Mouse (Mus musculus) right cerebral cortex, postnatal 25 days (tissue): Measurements from ENCODE around the gene Ptprm.

Source experiments
- DNase-seq: peaks from one replicate; pipeline ENCODE4 v3.0.0; 2022

Ptprm gene

DNA sequence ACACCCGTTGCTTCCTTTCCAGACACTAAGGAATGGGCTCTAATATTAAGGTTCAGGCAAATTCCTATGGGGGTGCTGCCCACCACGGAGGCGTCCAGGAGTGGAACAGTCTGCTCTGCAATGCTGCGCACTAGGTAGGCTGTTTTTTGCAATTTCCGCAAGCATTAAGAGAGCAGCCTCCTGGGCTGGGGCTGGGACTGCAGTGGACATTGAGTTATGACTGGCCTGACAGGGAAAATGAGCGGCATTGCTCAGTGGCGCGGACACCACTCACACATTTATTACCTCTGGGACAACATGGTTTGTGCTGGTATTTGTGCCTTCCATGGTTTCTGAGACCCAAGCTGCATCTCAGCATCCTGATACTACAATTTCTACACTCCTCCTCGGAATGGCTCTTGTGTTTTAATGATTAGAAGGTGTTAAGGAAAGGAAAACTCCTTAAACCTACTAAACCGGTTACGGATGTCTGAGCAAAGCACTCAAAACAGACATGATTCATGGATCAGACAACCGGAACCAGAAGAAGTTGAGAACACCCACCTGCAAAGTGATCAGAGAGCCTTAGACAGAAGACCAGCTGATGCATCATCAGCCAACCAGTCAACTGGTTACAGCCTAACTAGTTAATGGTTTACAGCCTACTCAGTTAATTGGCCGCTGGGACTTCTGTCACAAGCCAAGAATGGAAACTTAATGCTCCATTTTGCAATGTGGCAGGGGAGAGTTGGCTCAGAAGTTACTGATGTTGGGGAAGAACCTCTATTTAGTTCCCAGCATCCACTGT, 76.9 kb downstream of the Ptprm start:
- no peak for DNase-seq

DNA sequence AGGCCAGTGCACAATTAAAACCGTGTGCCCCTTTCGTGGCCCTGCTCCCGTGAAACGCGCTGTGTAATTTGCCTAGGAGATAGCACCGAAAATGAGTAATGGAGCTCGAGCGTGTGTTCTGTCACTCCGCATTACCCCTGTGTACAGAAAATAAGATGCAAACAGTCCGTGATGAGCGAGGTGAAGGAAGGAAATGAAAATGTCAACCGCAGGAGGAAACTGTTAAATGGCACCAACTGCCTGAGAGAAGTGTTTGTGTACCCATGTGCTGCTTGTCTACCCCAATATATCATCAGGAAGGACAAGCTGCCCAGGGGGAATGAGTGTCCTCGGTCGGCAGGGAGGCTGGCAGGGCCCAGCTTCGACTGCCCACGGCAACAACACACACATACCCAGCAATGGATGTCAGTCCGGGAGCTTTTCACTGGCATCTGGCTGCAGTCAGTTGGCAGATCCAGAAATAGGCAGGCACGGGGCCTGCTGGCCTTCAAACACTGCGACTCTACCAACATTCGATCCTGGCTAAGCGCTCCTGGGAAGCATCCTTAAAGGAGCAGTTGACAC, 79.6 kb downstream of the Ptprm start:
- DNase-seq: peak; percentile 21

DNA sequence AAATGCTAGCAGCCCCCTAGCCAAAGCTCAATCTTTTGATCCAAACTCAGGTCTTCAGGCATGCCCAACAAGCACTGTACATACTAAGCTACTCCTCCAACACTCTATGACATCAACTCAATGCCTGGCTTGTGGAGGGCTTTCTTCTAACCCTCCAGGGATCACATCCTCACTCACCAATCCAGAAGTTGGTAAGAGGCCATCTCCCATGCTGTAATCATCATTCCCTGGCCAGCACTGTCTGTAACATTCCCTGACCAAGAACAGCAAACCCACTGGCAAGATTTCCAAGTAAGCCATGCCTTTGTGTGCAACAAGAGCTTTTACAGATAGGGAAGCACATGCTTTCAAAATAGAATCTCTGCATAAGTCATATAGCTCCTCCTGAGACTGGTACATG, 81.3 kb downstream of the Ptprm start:
- DNase-seq: no peak

DNA sequence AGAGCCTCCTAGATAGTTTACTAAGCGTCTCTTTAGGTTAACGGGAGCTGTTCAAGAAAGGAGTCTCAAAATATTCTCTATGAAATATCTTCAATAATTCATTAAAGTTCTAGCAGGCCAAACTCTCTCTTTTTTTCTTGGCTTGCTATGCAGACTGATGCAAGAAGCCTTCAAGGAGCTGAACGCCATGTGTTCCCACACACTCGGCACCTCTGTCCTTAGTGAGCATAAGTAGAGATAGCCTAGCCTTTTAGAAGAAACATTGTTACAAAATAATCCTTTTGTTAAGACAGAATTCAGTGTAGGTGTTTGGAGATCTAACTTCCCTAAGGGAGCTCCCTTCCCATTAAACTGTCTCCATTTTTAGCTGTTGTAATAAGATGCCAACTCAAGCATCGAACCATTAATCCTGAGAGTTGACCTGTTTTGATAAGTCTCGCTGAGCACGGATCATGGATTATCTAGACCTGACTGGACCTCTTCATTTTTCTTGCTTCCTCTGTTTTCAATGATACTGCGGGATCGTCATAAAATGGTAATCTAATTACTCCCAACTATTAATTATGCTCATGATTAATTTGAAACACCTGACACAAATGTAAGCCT, 85.7 kb downstream of the Ptprm start:
- no peak for DNase-seq

DNA sequence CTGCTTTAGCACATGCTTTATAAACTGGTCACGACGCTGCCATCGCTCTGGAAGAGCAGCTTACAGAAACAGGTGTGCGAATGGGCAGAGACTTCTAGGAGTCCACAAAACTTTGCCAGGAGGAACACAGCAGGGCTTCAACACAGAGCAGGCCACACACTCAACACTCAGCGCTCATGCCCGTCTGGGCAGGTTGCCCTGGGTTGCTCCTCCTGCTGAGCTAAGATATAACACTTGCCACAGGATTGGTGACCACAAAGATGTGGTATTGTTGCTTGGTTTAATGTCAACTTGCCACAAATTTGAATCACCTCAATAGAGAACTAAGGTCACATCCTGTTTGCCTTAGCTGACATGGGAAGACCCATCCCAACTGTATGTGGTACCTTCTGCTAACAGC, 88.0 kb downstream of the Ptprm start:
- DNase-seq: no peak

DNA sequence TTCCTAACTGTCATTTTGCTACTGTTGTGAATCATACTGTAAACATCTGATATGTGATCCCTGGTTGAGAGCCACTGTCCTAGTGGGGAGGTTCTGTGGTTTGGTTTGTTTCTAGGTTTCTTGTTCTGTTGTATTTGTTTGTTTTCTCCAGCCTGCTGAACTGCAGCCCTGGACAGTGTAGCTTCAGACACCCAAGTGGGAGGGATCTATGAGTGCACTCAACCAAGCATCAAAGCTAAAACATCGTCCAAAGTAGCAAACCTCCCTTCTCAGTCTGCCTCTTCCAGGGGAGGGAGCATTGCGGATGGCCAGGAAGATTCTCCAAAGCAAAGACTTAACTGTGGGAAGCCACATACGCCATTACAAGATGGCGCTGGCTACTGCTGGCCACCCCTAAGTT, 88.7 kb downstream of the Ptprm start:
- no peak for DNase-seq

DNA sequence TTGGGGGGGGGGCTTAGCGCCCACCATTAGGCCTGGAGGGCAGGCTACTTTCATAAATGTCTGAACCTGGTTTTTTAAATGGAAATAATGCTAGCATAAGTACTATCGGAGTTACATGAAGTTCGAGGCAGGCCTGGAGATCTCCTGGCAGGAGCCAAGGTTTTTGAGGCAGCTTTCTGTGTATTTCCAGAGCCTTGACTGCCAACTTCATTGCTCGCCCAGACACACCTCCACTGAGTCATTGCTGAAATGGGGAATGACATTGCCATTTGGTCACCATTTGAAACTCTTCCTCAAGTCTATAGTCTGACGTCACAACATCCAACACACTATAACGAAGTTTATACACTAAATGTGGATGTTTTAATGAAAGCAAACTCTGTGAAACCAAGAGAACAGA, 89.5 kb downstream of the Ptprm start:
- DNase-seq: no peak

DNA sequence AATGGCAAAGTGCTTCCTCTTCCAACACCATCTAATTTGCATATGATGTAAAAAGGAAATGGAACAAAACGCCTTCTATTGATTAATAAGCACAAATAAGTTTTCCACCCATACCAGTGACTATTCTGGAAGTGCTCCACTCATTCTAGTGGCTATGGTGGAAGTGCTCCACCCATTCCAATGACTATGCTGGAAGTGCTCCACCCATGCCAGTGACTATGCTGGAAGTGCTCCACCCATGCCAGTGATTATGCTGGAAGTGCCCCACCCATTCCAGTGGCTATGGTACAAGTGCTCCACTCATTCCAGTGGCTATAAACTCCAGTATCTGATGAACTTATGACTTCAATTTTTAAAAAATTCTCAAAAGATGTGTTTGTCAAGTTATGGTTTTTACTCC, 91.2 kb downstream of the Ptprm start:
- no peak for DNase-seq

DNA sequence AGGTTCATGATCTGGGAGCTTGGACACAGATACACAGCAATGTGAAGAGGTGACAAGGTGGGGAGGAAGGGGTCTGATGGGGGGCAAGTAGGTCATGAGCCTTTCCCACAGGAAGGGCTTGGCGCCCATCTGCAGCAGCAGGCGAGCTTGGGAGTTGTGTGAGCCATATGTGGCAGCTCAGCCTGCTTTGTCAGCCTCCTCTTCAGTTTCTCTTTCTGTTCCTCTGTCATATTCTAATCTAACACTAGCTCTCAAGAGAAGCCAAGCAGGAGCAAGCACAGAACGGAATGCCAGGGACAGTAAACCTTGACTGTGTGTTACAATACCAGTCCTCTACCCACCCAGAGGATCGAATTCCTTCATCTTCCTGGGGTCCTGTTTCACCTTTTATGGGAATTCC, 94.2 kb downstream of the Ptprm start:
- DNase-seq: no peak

DNA sequence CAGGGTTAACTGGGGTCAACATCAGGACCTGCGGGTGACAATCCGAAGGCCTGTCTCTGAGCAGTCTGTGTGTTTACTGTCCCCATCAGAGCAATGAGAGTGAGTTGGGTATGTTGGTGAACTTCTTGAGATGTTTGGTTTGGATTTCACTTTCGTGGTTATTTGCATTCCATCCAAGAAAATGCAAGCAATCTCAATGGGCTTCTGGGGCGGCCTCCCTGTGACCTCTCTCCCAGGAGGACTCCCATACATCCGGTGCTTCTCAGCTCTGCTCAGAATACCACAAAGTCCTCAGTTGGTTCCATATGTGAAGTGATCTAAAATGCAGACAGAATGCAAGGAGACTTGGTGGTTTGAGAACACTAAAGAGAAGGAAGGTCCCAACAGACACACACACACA, 96.5 kb downstream of the Ptprm start:
- no peak for DNase-seq

DNA sequence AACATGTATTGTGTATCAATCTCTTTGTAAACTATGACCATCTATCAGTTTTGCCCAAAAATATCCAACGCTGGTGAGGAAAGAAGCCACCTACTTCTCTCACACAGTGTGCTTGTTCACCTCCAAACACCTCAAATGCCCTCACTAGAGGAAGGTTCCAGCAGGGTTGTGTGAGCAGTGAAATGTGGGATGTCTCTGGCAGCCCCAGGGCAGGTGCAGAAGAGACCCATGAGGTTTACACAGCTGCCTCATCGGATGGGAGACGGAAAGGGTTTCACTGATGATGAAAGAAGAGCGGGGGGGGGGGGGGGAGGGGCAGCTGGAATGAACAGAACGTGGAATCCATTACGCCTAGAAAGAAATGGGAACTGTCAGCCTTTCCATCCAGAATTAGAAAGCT, 98.1 kb downstream of the Ptprm start:
- DNase-seq: no peak

DNA sequence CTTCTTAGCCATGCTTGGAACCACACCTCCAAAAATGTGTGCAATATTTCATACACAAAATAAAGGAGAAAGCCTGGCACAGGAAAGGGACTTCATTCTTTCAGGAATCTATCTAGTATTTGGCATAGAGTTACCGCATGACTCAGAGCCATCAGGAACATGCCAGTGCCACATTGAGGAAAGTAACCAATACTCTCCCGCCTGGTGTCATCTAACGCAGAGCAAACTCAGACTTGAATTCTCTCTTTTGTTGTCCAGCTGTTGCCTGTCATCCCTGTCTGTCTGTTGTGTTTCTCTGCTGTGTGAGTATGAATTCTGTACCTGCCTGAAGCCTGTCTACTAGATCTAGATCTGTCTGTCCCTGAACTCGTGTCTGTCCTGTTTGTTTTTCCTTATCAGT, 100.8 kb downstream of the Ptprm start:
- no peak for DNase-seq

DNA sequence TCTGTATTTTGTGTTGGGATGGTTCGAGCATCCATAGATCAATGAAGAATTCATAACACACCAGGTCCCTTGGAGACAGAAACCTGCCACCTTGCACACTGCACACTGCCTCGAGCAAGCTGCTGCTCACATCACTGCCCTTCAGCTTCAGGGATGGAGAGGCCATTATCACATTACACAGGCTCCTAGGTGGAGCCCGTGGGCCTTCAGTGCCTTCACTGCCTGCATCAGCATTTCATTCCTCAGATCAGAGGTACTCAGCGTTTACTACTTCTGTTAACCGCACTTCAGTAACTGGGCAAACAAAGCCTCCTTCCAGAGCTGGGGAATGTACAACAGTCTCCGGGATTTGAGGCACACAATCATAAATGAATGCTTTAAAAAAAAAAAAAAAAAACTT, 101.3 kb downstream of the Ptprm start:
- DNase-seq: no peak

DNA sequence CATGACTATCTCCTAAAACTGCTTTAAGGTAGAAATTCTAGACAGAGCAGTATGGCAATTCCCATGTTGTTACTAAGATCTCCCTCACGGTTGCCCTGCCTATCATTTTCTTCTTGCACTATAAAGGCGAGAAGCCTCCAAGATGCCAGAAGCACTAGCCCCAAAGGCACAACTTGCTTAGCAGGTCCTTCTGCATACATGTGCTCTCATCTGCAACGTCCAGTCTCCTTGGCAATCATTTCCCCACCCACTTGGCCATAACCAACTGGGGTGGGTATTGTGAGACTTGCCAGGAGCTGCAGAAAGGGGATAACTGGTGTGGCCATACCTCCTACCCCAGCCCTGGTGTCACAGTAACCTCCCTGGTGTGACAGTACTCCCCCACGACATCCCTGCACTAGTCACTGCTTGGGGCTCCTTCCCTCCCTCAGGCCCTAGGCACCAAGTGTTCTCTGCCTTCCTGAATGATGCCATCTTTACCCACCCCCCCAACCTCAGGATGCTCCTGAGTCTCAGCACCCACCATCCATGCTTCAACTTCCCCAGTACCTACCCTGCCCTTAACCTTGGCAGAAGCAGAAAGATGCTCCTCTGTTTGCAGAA, 108.9 kb downstream of the Ptprm start:
- no peak for DNase-seq

DNA sequence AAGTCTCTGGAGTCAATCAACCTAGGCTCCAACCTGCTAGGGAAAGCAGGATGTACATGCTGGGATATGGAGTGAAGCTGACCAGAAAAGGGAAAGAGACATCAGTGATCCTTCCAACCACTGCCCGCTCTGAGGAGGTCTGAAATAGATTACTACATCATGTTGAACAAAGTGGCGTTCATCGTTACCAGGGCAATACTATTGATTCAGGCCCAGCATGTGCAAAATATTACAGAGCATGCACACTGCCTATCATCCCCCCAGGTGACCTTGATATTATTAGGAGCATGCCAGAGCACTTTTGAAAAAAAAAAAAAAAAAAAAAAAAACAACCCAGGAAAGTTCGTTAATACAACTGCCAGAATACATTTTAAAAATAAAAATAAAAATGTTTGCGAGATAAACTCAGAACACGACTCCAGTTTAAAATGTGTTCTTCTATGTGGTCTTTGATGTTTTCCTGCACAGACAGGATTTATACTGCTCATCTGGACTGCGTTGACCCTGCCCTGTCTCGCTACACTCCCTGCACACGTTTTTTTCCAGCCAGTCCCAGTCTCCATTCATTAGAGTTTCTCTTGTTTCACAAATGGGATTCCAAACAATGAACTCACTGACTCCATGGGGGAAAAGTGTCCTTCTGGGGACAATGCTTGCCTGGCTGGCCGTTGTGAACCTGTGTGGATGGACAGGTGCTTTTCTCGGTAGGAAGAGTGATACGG, 111.3 kb downstream of the Ptprm start:
- no peak for DNase-seq

DNA sequence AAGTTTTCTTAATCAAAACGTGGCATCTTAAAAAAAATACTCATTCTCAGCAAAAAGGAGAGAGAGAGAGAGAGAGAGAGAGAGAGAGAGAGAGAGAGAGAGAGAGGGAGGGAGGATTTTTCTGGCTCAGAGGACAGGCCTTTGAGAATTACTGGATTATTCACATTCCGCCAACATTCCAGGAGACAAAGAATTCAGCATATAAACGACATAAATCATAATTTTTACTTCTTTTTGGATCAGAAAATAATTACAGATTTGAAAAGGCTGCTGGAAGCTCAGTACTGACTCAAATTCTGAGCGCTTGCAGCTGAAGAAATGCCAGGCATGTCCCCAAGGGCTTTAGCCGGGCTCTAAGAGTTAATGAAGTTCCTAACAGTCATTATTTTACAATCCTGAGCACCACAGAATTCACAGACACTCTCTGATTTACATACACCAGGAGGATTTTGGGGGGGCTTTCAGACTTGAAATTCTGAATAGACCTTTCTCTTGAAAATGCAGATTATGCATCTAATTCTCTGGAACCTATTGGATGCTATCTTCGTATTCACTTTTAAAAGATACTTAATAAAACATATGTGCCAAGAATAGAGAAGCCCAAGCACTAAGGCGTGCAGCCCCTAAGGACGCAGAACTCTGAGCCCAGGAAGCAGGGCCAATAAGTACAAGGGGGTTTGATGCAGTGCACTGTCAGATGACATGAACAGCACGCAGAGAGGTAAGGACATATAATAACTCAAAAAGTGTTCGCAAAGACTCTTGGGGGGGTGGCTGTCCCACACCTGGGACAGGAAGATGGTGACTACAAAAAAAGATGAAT, 112.1 kb downstream of the Ptprm start:
- no peak for DNase-seq

DNA sequence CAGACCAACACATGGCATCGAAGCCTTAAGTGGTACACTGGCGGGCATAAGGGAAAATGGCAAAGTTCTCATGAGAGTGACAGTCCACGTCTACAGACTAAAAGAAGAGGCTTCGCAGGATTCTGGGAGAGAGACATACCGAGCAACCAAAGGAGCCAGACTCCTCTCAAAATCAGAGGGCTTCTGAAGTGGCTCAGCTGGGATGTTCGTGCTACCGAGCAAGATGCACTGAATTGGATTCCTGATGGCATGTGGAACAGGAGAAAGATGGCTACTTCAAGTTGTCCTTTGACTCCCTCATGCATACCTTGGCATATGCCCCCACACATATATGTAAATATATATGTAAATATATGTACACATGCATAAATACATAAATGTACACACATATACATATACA, 115.4 kb downstream of the Ptprm start:
- DNase-seq: no peak

DNA sequence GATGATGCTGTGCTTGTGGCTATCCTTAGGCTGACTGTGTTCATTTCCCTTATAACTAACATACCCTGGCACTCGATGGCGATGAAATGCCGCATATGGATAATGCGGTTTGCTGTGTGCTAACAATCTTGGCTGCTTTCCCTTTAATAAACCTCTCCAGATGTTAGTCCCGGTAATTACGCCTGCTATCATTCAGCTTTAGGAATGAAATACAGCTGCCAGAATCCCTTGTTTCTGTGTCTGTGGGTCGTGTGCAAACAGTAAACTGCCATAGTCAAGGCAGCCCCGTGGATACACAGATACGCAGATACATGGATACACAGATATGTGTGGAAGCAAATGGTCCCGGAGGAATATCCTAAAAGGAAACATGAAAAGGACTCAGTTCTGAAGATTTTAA, 116.8 kb downstream of the Ptprm start:
- no peak for DNase-seq

DNA sequence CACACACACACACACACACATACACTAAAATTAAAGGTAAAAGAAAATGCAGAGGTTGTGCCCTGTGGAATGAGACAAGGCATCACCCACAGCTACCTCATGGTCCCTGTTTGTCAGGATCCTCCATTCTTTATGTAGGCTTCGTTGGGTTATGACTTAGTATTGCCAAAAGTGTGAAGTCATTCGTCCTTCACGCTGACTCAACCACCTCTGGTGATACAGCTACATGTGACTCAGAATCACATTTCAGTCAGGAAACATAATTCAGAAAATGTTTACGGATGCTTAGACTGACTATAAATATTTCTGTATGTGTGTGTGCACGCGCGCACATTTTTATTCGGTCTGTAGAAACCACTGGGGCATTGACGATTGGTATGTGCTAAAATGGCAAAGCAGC, 121.2 kb downstream of the Ptprm start:
- no peak for DNase-seq

DNA sequence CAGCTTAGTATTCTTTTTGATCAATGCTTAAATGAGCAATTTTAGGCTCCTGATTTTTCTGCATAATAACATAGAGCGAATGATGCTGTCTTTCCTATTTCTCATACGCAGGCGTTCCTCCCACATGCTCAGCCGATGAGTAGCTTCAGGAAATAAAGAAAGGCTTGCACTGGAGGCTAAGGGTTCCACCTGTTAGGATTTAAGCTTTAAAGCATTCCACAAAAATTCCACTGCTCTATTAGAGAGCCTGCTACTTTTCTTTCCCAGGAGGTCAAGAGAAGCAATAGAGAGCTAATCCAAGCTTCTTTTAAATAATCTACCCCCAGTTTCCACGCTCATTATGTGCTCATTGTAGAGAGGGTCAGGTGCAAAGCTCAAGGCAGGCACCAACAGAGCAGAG, 127.3 kb downstream of the Ptprm start:
- DNase-seq: no peak

DNA sequence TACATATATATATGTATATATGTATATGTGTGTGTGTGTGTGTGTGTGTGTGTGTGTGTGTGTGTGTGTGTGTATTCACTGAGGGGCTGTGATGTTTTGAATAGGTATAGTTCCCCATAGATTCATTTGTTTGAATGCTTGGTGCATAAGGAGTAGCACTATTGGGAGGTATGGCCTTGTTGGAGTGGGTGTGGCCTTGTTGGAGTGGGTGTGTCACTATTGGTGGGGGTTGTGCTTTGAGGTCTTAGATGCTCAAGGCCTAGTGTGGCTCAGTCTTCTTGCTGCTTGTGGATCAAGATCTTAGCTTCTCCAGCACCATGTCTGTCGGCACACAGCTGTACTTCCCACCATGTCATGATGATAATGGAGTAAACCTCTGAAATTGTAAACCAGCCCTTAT, 138.9 kb downstream of the Ptprm start:
- no peak for DNase-seq

DNA sequence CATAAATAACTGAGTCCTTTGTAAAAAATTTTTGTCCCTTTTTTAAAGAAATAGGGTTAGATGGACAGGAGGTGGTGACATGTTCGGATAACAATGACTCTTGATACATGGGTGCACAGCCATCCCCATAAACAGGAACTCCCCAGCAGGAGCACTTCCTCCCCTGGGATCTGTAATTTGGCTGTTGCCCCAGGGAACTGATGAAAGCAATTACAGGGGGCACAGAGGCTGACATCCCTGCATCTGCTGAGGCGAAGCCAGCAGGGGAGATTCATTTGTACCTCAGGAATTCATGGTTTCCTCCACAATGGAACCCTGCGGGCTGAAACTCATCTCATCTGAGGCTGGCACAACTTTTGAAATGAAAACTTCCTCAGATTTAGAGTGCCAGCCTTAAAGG, 140.5 kb downstream of the Ptprm start:
- no peak for DNase-seq
